Mouse (Mus musculus): Measurements from ENCODE around the gene Tmem202. TPM values are rescaled to one million over a fixed set of nuclear protein-coding genes. Genes with fewer than 3 reads are reported as not detected.

The Tmem202 gene
- polyA plus RNA-seq, 1 experiment from 2014 or later = not detected

GRCm38 (mm10) chr9:59528274-59528673, 11.4 kb downstream of the Tmem202 start:
- H3K9ac ChIP-seq = no peak overlapping the region
- WGBS = 77% methylated on average over 2 of the region's 2 CpGs
- H3K36me3 ChIP-seq = no peaks in the 10 kb centered on the region
- no peak overlapping the region for H3K4me2 ChIP-seq (replicated peaks)
- no peaks in the 10 kb centered on the region for H3K9me3 ChIP-seq (replicated peaks)
- no peak overlapping the region for H3K4me3 ChIP-seq
- no peaks in the 10 kb centered on the region for H3K4me1 ChIP-seq
- no peak for ATAC-seq (ENCODE audit: low FRiP score)
- H3K27ac ChIP-seq = no peak overlapping the region
- H3K27me3 ChIP-seq = no peaks in the 10 kb centered on the region

- Histone ChIP-seq H3K27ac (no peak overlapping the region), H3K4me3 (no peak overlapping the region), H3K36me3 (no peaks in the 10 kb centered on the region), H3K9ac (no peak overlapping the region), H3K27me3 (no peaks in the 10 kb centered on the region), H3K9me3 (replicated peaks) (no peaks in the 10 kb centered on the region), H3K4me2 (replicated peaks) (no peak overlapping the region), H3K4me1 (no peaks in the 10 kb centered on the region)
- 84% methylated on average over 3 of the region's 3 CpGs for WGBS
- ATAC-seq (ENCODE audit: low FRiP score) = no peak
Measured at GRCm38 (mm10) chr9:59527580-59527979, 12.1 kb downstream of the Tmem202 start.

- H3K9ac ChIP-seq = no peak overlapping the region
- ATAC-seq (ENCODE audit: low FRiP score) = no peak
- WGBS = 83% methylated on average over 6 of the region's 6 CpGs
Measured at GRCm38 (mm10) chr9:59526727-59527126, 12.9 kb downstream of the Tmem202 start.

GRCm38 (mm10) chr9:59522906-59523305, 16.7 kb downstream of the Tmem202 start:
- 74% methylated on average over 4 of the region's 4 CpGs for WGBS
- ATAC-seq (ENCODE audit: low FRiP score) = no peak
- no peaks in the 10 kb centered on the region; the same call in 1 of the 2 replicates for H3K27me3 ChIP-seq
- no peak overlapping the region for H3K4me2 ChIP-seq (replicated peaks)
- no peaks in the 10 kb centered on the region for H3K4me1 ChIP-seq
- no peaks in the 10 kb centered on the region for H3K36me3 ChIP-seq
- H3K27ac ChIP-seq = no peak overlapping the region
- H3K9ac ChIP-seq = no peak overlapping the region
- no peak overlapping the region for H3K4me3 ChIP-seq
- H3K9me3 ChIP-seq (replicated peaks) = no peaks in the 10 kb centered on the region

More at GRCm38 (mm10) chr9:59526727-59527126, 12.9 kb downstream of the Tmem202 start:
- Histone ChIP-seq H3K4me3 (no peak overlapping the region), H3K4me1 (no peaks in the 10 kb centered on the region), H3K27ac (no peak overlapping the region), H3K9me3 (replicated peaks) (no peaks in the 10 kb centered on the region), H3K36me3 (no peaks in the 10 kb centered on the region), H3K27me3 (no peaks in the 10 kb centered on the region), H3K4me2 (replicated peaks) (no peak overlapping the region)

- Histone ChIP-seq H3K27me3 (no peaks in the 10 kb centered on the region; the same call in 1 of the 2 replicates), H3K4me2 (replicated peaks) (no peak overlapping the region), H3K27ac (no peak overlapping the region), H3K4me1 (no peaks in the 10 kb centered on the region), H3K9me3 (replicated peaks) (no peaks in the 10 kb centered on the region), H3K36me3 (no peaks in the 10 kb centered on the region), H3K9ac (no peak overlapping the region), H3K4me3 (no peak overlapping the region)
- no peak for ATAC-seq (ENCODE audit: low FRiP score)
- 93% methylated on average over 2 of the region's 2 CpGs for WGBS
Measured at GRCm38 (mm10) chr9:59519396-59519795, 20.3 kb downstream of the Tmem202 start.

GRCm38 (mm10) chr9:59518976-59519375, 20.7 kb downstream of the Tmem202 start:
- Histone ChIP-seq H3K27ac (no peak overlapping the region), H3K27me3 (no peaks in the 10 kb centered on the region; the same call in 1 of the 2 replicates), H3K9ac (no peak overlapping the region), H3K9me3 (replicated peaks) (no peaks in the 10 kb centered on the region), H3K4me1 (no peaks in the 10 kb centered on the region), H3K4me3 (no peak overlapping the region), H3K4me2 (replicated peaks) (no peak overlapping the region), H3K36me3 (no peaks in the 10 kb centered on the region)
- ATAC-seq (ENCODE audit: low FRiP score) = no peak
- 82% methylated on average over 5 of the region's 5 CpGs for WGBS

- H3K27me3 ChIP-seq = no peaks in the 10 kb centered on the region; the same call in 1 of the 2 replicates
- no peak overlapping the region for H3K9ac ChIP-seq
- 51% methylated on average over 7 of the region's 7 CpGs for WGBS
- no peak overlapping the region for H3K4me3 ChIP-seq
- no peak overlapping the region for H3K4me2 ChIP-seq (replicated peaks)
- H3K9me3 ChIP-seq (replicated peaks) = no peaks in the 10 kb centered on the region
- H3K27ac ChIP-seq = no peak overlapping the region
- no peak for ATAC-seq (ENCODE audit: low FRiP score)
- H3K4me1 ChIP-seq = no peaks in the 10 kb centered on the region
- no peaks in the 10 kb centered on the region for H3K36me3 ChIP-seq
Measured at GRCm38 (mm10) chr9:59517127-59517526, 22.5 kb downstream of the Tmem202 start.

GRCm38 (mm10) chr9:59515069-59515468, 24.6 kb downstream of the Tmem202 start:
- H3K4me2 ChIP-seq (replicated peaks) = no peak overlapping the region
- H3K4me3 ChIP-seq = no peak overlapping the region
- ATAC-seq (ENCODE audit: low FRiP score) = no peak
- no peak overlapping the region for H3K9ac ChIP-seq
- no peak overlapping the region for H3K27ac ChIP-seq
- no peaks in the 10 kb centered on the region for H3K9me3 ChIP-seq (replicated peaks)
- WGBS = 78% methylated on average over 3 of the region's 3 CpGs
- H3K4me1 ChIP-seq = no peaks in the 10 kb centered on the region
- no peaks in the 10 kb centered on the region for H3K36me3 ChIP-seq
- H3K27me3 ChIP-seq = no peaks in the 10 kb centered on the region; the same call in 1 of the 2 replicates

GRCm38 (mm10) chr9:59512381-59512780, 27.3 kb downstream of the Tmem202 start:
- Histone ChIP-seq H3K9me3 (replicated peaks) (no peaks in the 10 kb centered on the region), H3K4me3 (no peak overlapping the region), H3K4me2 (replicated peaks) (no peak overlapping the region), H3K36me3 (no peaks in the 10 kb centered on the region), H3K9ac (no peak overlapping the region), H3K27me3 (no peaks in the 10 kb centered on the region), H3K4me1 (no peaks in the 10 kb centered on the region), H3K27ac (no peak overlapping the region)
- WGBS = 57% methylated on average over 4 of the region's 4 CpGs
- ATAC-seq (ENCODE audit: low FRiP score) = no peak

- no peaks in the 10 kb centered on the region for H3K9me3 ChIP-seq (replicated peaks)
- no peak overlapping the region for H3K9ac ChIP-seq
- no peak overlapping the region for H3K27ac ChIP-seq
- H3K27me3 ChIP-seq = no peaks in the 10 kb centered on the region
- H3K4me1 ChIP-seq = no peaks in the 10 kb centered on the region
- no peak overlapping the region for H3K4me3 ChIP-seq
- no peaks in the 10 kb centered on the region for H3K36me3 ChIP-seq
- ATAC-seq (ENCODE audit: low FRiP score) = no peak
- H3K4me2 ChIP-seq (replicated peaks) = no peak overlapping the region
- WGBS = 46% methylated on average over 1 of the region's 1 CpGs
Measured at GRCm38 (mm10) chr9:59508146-59508545, 31.5 kb downstream of the Tmem202 start.

- H3K4me3 ChIP-seq = peak overlapping the region; percentile 98
- H3K4me1 ChIP-seq = peaks cover 13% of the 10 kb centered on the region
- 0 out of 2 replicates have a peak overlapping the region, but pooled peaks have one; percentile 100 for H3K9ac ChIP-seq
- H3K4me2 ChIP-seq (replicated peaks) = peak overlapping the region; percentile 94
- H3K27me3 ChIP-seq = no peaks in the 10 kb centered on the region
- no peak for ATAC-seq (ENCODE audit: low FRiP score)
- H3K27ac ChIP-seq = peak overlapping the region; percentile 100
- H3K36me3 ChIP-seq = no peaks in the 10 kb centered on the region
- no peaks in the 10 kb centered on the region for H3K9me3 ChIP-seq (replicated peaks)
Measured at GRCm38 (mm10) chr9:59487331-59487730, 52.3 kb downstream of the Tmem202 start.

- Histone ChIP-seq H3K36me3 (no peaks in the 10 kb centered on the region), H3K4me1 (peaks cover 13% of the 10 kb centered on the region), H3K9ac (peak within 1 kb of the TSS; percentile 100), H3K27ac (peak within 1 kb of the TSS; percentile 100), H3K4me2 (replicated peaks) (peak within 1 kb of the TSS; percentile 94), H3K4me3 (peak within 1 kb of the TSS; percentile 98), H3K27me3 (no peaks in the 10 kb centered on the region), H3K9me3 (replicated peaks) (no peaks in the 10 kb centered on the region)
- under 1% methylated on average over 54 of the region's 56 CpGs for WGBS
- peak; percentile 98 for ATAC-seq (ENCODE audit: low FRiP score)
Measured at GRCm38 (mm10) chr9:59486549-59487065, 53.0 kb downstream of the Tmem202 start, which contains the start of gene Arih1. Gene Arih1 (minus strand): TSS chr9:59486618.

GRCm38 (mm10) chr9:59486076-59486518, 53.5 kb downstream of the Tmem202 start:
- peak; percentile 72 for ATAC-seq (ENCODE audit: low FRiP score)
- H3K4me2 ChIP-seq (replicated peaks) = peak overlapping the region; percentile 94
- no peaks in the 10 kb centered on the region for H3K36me3 ChIP-seq
- no peaks in the 10 kb centered on the region for H3K9me3 ChIP-seq (replicated peaks)
- H3K27ac ChIP-seq = peak overlapping the region; percentile 100
- H3K9ac ChIP-seq = peak overlapping the region; percentile 100
- H3K4me3 ChIP-seq = peak overlapping the region; percentile 98
- H3K27me3 ChIP-seq = no peaks in the 10 kb centered on the region
- under 1% methylated on average over 66 of the region's 71 CpGs for WGBS
- peaks cover 13% of the 10 kb centered on the region for H3K4me1 ChIP-seq

Data from hindbrain, embryonic 12.5 days (tissue).